Mouse (Mus musculus): ENCODE results near the gene 1810046K07Rik.

GRCm38 (mm10) chr9:51318246-51318645, 10.5 kb downstream of the 1810046K07Rik start:
- no peak for TF ChIP-seq MAX (IDR thresholded peaks at IDR 0.05; ENCODE audit: low read depth)
- no peak for TF ChIP-seq CEBPB (IDR thresholded peaks at IDR 0.05; ENCODE audit: insufficient read depth, poor library complexity, severe bottlenecking)
- no peak for TF ChIP-seq POLR2A (IDR thresholded peaks at IDR 0.05; ENCODE audit: insufficient read length, low read depth)
- TF ChIP-seq E2F4 (IDR thresholded peaks at IDR 0.05; ENCODE audit: insufficient read depth) = no peak
- TF ChIP-seq POLR2AphosphoS2 (IDR thresholded peaks at IDR 0.05; ENCODE audit: insufficient read length, low read depth) = no peak
